Mouse (Mus musculus): ENCODE results near the gene L3mbtl3. TPM values are rescaled to one million over a fixed set of nuclear protein-coding genes. Genes with fewer than 3 reads are reported as not detected.
A peak's percentile ranks its signal among the peaks of the same experiment; 100 is the strongest.

Gene L3mbtl3
- polyA plus RNA-seq, 1 experiment from 2014 or later, result 28.0 TPM

DNA sequence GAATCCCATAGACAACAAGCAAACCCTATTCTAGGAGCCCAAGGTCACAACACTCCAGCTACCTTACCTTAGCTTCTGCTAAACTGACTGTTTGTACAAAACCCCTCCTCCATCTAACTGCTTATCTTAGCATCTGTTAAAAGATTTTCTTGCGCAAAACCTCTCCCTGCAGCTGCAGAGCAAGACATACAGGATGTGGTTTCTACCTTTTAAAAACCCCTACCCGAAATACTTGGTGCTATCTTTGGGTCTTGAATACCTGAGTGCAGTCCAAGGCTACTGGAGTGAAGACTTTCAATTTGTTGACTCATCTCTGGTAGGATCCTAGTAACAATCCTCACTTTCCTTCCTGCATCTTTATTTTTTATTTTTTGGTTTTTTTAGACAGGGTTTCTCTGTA is 50.5 kb downstream of the L3mbtl3 start:
- Histone ChIP-seq H3K4me1 (replicated peaks; ENCODE audit: control insufficient read depth, insufficient read depth, low read length) (peaks cover 4% of the 10 kb centered on the region), H3K27me3 (replicated peaks; ENCODE audit: control insufficient read depth, insufficient read depth, low read length) (no peaks in the 10 kb centered on the region), H3K9me3 (ENCODE audit: control insufficient read depth, low read length) (no peaks in the 10 kb centered on the region), H3K4me2 (ENCODE audit: low read length) (no peak overlapping the region), H3K27ac (ENCODE audit: low read length) (no peak overlapping the region), H3K36me3 (ENCODE audit: control insufficient read depth, insufficient read depth) (peaks cover 10% of the 10 kb centered on the region), H3K9ac (replicated peaks; ENCODE audit: low read depth, low read length) (no peak overlapping the region), H3K4me3 (replicated peaks; ENCODE audit: low read length) (no peak overlapping the region)
- 95% methylated on average over 2 of the region's 2 CpGs for WGBS
- ATAC-seq, result no peak

DNA sequence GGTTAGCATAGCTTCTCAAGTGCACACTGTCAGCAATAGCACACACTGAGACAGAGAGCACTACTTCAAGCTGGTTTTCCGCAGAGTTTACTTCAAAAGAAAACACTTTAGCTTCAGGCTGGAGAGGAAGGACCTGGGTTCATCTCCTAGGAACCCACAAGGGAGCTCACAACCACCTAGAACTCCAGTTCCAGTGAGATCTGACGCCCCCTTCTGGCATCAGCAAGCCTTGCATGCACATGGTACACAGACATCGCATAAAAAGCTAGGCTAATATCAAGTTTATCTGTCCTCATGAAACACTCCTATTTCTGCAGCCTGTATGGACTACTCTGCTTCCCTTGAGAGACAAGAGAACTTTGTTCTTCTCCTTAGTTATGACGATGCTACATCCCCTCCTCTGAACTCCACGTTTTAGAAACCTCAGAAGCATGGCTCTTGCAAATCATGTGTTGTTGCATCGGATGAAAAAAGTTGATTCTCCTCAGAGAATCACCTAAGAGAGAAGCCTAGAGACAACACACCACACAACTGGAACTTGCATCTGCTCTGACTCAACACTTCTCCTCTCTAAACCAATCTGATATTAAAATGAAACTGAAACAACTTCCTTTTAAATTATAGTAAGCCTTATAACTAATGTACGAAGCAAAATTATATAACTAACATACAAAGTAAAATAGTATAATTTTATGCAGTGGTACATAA is 53.3 kb downstream of the L3mbtl3 start:
- ATAC-seq, result no peak
- H3K4me1 ChIP-seq (replicated peaks; ENCODE audit: control insufficient read depth, insufficient read depth, low read length), result no peaks in the 10 kb centered on the region; the same call in 1 of the 2 replicates
- 0 out of 2 replicates have a peak, but pooled peaks cover 5% of the 10 kb centered on the region for H3K36me3 ChIP-seq (ENCODE audit: control insufficient read depth, insufficient read depth)
- no peak overlapping the region for H3K27ac ChIP-seq (ENCODE audit: low read length)
- 80% methylated on average over 7 of the region's 7 CpGs for WGBS
- no peaks in the 10 kb centered on the region for H3K27me3 ChIP-seq (replicated peaks; ENCODE audit: control insufficient read depth, insufficient read depth, low read length)
- H3K9me3 ChIP-seq (ENCODE audit: control insufficient read depth, low read length), result no peaks in the 10 kb centered on the region
- H3K4me2 ChIP-seq (ENCODE audit: low read length), result no peak overlapping the region
- no peak overlapping the region for H3K9ac ChIP-seq (replicated peaks; ENCODE audit: low read depth, low read length)
- no peak overlapping the region for H3K4me3 ChIP-seq (replicated peaks; ENCODE audit: low read length)

DNA sequence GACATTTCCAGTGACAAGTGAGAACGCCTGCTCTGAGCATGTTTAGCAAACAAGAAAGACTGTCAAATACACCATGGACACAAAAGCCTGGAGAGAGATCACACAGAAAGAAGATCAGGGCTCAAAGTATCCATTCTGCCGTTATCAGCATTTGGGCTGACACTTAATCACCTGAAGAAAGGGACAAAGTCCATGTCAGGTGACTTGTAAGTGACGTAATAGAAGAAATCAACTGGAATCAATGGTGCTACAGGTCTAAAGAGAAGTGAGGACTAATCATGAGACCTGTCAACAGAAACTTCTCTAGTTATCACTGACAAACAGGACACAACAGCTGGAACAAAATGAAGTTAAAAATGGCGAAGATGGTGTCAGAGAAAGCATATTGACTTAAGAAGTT is 55.1 kb downstream of the L3mbtl3 start:
- no peak overlapping the region for H3K4me3 ChIP-seq (replicated peaks; ENCODE audit: low read length)
- H3K36me3 ChIP-seq (ENCODE audit: control insufficient read depth, insufficient read depth), result 0 out of 2 replicates have a peak, but pooled peaks cover 3% of the 10 kb centered on the region
- 91% methylated on average over 4 of the region's 4 CpGs for WGBS
- H3K9me3 ChIP-seq (ENCODE audit: control insufficient read depth, low read length), result no peaks in the 10 kb centered on the region
- no peak overlapping the region for H3K27ac ChIP-seq (ENCODE audit: low read length)
- no peaks in the 10 kb centered on the region for H3K27me3 ChIP-seq (replicated peaks; ENCODE audit: control insufficient read depth, insufficient read depth, low read length)
- no peak overlapping the region for H3K4me2 ChIP-seq (ENCODE audit: low read length)
- no peaks in the 10 kb centered on the region for H3K4me1 ChIP-seq (replicated peaks; ENCODE audit: control insufficient read depth, insufficient read depth, low read length)
- H3K9ac ChIP-seq (replicated peaks; ENCODE audit: low read depth, low read length), result no peak overlapping the region
- ATAC-seq, result no peak

DNA sequence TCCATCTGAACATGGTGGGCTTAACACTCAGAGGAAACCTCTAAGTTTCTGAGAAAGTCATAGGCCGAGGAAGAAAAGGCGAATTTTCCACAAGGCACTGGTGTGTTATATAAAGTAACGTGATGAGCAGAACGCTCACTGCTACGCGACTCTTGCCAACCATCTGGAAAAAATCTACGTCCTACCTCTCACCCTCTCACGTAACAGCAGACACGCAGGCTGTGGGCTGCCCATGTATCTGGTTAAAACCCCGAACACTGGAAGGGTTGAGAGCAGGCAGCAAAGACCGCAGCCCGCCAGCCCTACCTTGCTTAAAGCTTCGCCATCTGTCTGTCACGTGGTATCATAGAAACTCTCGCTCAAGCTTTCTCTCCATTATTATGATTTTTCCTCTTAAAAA is 61.4 kb downstream of the L3mbtl3 start:
- Histone ChIP-seq H3K27me3 (replicated peaks; ENCODE audit: control insufficient read depth, insufficient read depth, low read length) (no peaks in the 10 kb centered on the region), H3K27ac (ENCODE audit: low read length) (no peak overlapping the region), H3K4me1 (replicated peaks; ENCODE audit: control insufficient read depth, insufficient read depth, low read length) (no peaks in the 10 kb centered on the region), H3K9me3 (ENCODE audit: control insufficient read depth, low read length) (no peaks in the 10 kb centered on the region), H3K36me3 (ENCODE audit: control insufficient read depth, insufficient read depth) (peaks cover 13% of the 10 kb centered on the region), H3K9ac (replicated peaks; ENCODE audit: low read depth, low read length) (no peak overlapping the region), H3K4me3 (replicated peaks; ENCODE audit: low read length) (no peak overlapping the region), H3K4me2 (ENCODE audit: low read length) (no peak overlapping the region)
- peak; percentile 59 for ATAC-seq
- WGBS, result 79% methylated on average over 15 of the region's 15 CpGs

DNA sequence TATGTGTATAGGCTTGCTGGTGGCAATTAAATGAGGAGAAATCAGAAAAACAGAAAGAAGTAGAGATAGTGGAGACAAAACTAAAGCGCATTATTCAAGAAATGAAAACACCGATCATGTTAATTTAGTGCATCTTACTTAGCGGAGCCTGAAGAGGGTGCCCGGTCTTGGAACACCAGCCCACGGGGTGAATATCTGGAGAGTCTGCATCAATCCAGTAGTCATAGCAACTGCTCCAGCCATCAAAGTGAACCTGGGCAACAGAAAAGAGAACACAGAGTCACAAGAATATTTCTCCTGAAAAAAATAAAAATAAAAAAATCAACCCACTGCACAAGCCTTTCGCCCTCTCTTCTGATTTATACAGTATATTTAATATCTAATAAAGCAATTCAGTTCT is 72.3 kb downstream of the L3mbtl3 start:
- Histone ChIP-seq H3K36me3 (ENCODE audit: control insufficient read depth, insufficient read depth) (peaks cover 13% of the 10 kb centered on the region), H3K4me2 (ENCODE audit: low read length) (no peak overlapping the region), H3K27ac (ENCODE audit: low read length) (no peak overlapping the region), H3K9me3 (ENCODE audit: control insufficient read depth, low read length) (no peaks in the 10 kb centered on the region), H3K27me3 (replicated peaks; ENCODE audit: control insufficient read depth, insufficient read depth, low read length) (no peaks in the 10 kb centered on the region), H3K4me1 (replicated peaks; ENCODE audit: control insufficient read depth, insufficient read depth, low read length) (no peaks in the 10 kb centered on the region), H3K4me3 (replicated peaks; ENCODE audit: low read length) (no peak overlapping the region), H3K9ac (replicated peaks; ENCODE audit: low read depth, low read length) (no peak overlapping the region)
- ATAC-seq, result no peak
- WGBS, result 83% methylated on average over 6 of the region's 6 CpGs

DNA sequence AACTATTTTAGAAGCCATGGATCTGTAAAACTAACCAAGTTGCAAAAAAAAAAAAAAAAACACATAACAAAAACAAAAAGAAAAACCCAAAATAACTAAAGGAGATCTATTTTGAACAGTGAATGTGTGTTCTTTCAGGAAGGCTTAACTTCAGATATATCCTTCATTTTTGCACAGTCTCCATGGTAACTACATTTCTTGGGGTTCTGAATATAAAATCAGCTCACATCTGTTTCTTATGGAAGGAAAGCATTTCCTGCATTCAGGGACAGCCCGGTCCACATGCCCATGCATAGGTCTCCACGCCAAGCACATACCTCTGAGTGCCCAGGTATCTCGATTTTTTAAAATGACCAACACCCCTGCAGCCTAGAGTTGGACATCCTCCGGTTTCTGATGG is 73.4 kb downstream of the L3mbtl3 start:
- no peak overlapping the region for H3K4me2 ChIP-seq (ENCODE audit: low read length)
- no peak overlapping the region for H3K27ac ChIP-seq (ENCODE audit: low read length)
- H3K9ac ChIP-seq (replicated peaks; ENCODE audit: low read depth, low read length), result no peak overlapping the region
- peaks cover 1% of the 10 kb centered on the region; the same call in 1 of the 2 replicates for H3K4me1 ChIP-seq (replicated peaks; ENCODE audit: control insufficient read depth, insufficient read depth, low read length)
- no peak for ATAC-seq
- H3K36me3 ChIP-seq (ENCODE audit: control insufficient read depth, insufficient read depth), result peaks cover 9% of the 10 kb centered on the region; the same call in 1 of the 2 replicates
- no peaks in the 10 kb centered on the region for H3K27me3 ChIP-seq (replicated peaks; ENCODE audit: control insufficient read depth, insufficient read depth, low read length)
- WGBS, result 95% methylated on average over 4 of the region's 4 CpGs
- no peak overlapping the region for H3K4me3 ChIP-seq (replicated peaks; ENCODE audit: low read length)
- H3K9me3 ChIP-seq (ENCODE audit: control insufficient read depth, low read length), result no peaks in the 10 kb centered on the region

DNA sequence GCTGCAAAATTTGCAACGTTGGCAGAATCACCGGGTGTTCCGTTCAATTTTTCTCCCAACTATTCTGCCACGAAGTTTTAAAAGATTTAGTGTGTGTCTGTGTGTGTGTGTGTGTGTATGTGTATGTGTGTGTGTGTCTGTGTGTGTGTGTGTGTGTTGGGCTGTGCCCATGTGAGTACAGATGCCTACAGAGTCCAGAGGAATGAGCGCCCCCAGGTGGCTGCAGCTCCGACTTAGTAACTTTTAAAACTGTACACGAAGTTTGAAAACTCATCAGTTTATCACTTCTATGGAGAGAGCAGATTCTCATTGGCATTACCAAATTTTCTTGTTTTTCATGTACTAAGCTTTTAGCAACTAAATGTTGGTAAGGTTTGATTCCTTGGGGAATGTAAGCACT is 78.1 kb downstream of the L3mbtl3 start:
- H3K4me2 ChIP-seq (ENCODE audit: low read length), result no peak overlapping the region
- H3K27ac ChIP-seq (ENCODE audit: low read length), result no peak overlapping the region
- no peak overlapping the region for H3K9ac ChIP-seq (replicated peaks; ENCODE audit: low read depth, low read length)
- no peaks in the 10 kb centered on the region for H3K27me3 ChIP-seq (replicated peaks; ENCODE audit: control insufficient read depth, insufficient read depth, low read length)
- no peak overlapping the region for H3K4me3 ChIP-seq (replicated peaks; ENCODE audit: low read length)
- no peaks in the 10 kb centered on the region for H3K9me3 ChIP-seq (ENCODE audit: control insufficient read depth, low read length)
- peaks cover 4% of the 10 kb centered on the region; the same call in 1 of the 2 replicates for H3K4me1 ChIP-seq (replicated peaks; ENCODE audit: control insufficient read depth, insufficient read depth, low read length)
- WGBS, result 72% methylated on average over 7 of the region's 7 CpGs
- no peak for ATAC-seq
- peaks cover 9% of the 10 kb centered on the region for H3K36me3 ChIP-seq (ENCODE audit: control insufficient read depth, insufficient read depth)

DNA sequence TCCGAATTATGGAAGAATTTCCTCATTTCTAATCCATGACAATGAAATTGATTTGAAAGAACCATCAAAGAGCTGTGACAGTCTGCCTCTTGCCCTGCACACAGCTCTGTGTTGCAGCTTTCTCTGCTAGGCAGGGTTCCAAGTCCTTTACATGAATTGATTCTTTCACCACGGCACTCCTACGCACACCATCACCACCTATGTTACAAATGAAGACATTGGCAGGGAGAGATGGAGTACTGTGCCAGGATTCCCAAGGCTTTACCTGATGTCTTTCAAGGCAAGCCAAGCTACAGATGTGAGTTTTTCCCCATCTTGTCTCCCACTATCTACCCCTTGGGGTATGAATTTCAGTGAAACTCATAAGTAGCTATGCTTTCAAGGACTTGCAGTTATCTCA is 78.6 kb downstream of the L3mbtl3 start:
- Histone ChIP-seq H3K4me2 (ENCODE audit: low read length) (no peak overlapping the region), H3K9me3 (ENCODE audit: control insufficient read depth, low read length) (no peaks in the 10 kb centered on the region), H3K4me3 (replicated peaks; ENCODE audit: low read length) (no peak overlapping the region), H3K36me3 (ENCODE audit: control insufficient read depth, insufficient read depth) (peaks cover 10% of the 10 kb centered on the region), H3K27ac (ENCODE audit: low read length) (no peak overlapping the region), H3K27me3 (replicated peaks; ENCODE audit: control insufficient read depth, insufficient read depth, low read length) (no peaks in the 10 kb centered on the region), H3K4me1 (replicated peaks; ENCODE audit: control insufficient read depth, insufficient read depth, low read length) (peaks cover 4% of the 10 kb centered on the region; the same call in 1 of the 2 replicates), H3K9ac (replicated peaks; ENCODE audit: low read depth, low read length) (no peak overlapping the region)
- ATAC-seq, result peak; percentile 73
- WGBS, result 43% methylated on average over 3 of the region's 3 CpGs

DNA sequence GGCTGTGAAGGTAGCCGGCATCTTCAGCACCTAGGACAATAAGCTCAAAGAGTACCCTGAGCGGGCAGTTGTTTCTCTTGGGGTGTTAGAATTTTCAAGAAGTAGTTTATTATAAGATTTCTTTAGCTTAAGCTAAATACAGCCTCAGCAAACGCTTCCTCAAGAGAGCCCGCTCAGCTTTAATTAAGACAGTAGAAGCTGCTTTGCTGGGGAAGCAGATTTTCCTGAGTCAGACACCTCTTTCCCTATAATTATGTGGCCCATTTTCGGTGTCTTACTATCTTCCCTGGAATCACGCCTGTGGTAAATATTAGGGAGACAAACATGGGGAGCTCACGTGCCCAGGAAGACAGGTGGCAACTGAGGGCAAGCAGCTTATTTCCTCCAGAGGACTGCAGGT is 88.6 kb downstream of the L3mbtl3 start:
- H3K4me1 ChIP-seq (replicated peaks; ENCODE audit: control insufficient read depth, insufficient read depth, low read length), result peaks cover 10% of the 10 kb centered on the region
- no peak overlapping the region for H3K4me3 ChIP-seq (replicated peaks; ENCODE audit: low read length)
- no peak overlapping the region for H3K27ac ChIP-seq (ENCODE audit: low read length)
- WGBS, result 84% methylated on average over 7 of the region's 7 CpGs
- no peak overlapping the region for H3K9ac ChIP-seq (replicated peaks; ENCODE audit: low read depth, low read length)
- no peak overlapping the region for H3K4me2 ChIP-seq (ENCODE audit: low read length)
- no peaks in the 10 kb centered on the region; the same call in 1 of the 2 replicates for H3K36me3 ChIP-seq (ENCODE audit: control insufficient read depth, insufficient read depth)
- ATAC-seq, result no peak
- H3K27me3 ChIP-seq (replicated peaks; ENCODE audit: control insufficient read depth, insufficient read depth, low read length), result no peaks in the 10 kb centered on the region
- H3K9me3 ChIP-seq (ENCODE audit: control insufficient read depth, low read length), result no peaks in the 10 kb centered on the region
